Mouse (Mus musculus) liver, adult 2 months (tissue): ENCODE measurements at regions not wholly inside any gene's neighbourhood (a gene's known extent, or its start where the extent isn't known, plus 50 kb on each side); places are given as distances from the start of the nearest gene placed in this dataset.

Source experiments
- DNase-seq: peaks from one replicate; pipeline ENCODE4 v3.0.0-alpha.2; 2011; ENCODE audit warnings: low read depth, low spot score; ENCODE audit errors: extremely low read depth
- H3K27ac ChIP-seq: fragments of 200-500 bp; replicated peaks from 2 replicates; pipeline ENCODE4 v1.5.1; 2012; ENCODE audit warnings: low read depth, mild to moderate bottlenecking, control low read depth, inconsistent platforms, low read length; ENCODE audit not compliant: insufficient read depth
- H3K27me3 ChIP-seq: fragments of 200-500 bp; 2 replicates; pipeline ENCODE4 v1.6.1; 2012; ENCODE audit warnings: mild to moderate bottlenecking, moderate library complexity, low read length, inconsistent platforms; ENCODE audit not compliant: control insufficient read depth, insufficient read depth
- H3K36me3 ChIP-seq: fragments of 200-500 bp; 2 replicates; pipeline ENCODE4 v1.6.1; 2012; ENCODE audit warnings: low read length, inconsistent platforms; ENCODE audit not compliant: control insufficient read depth, insufficient read depth
- H3K4me1 ChIP-seq: fragments of 200-500 bp; 2 replicates; pipeline ENCODE4 v1.6.1; 2011; ENCODE audit warnings: low read length; ENCODE audit not compliant: control insufficient read depth, insufficient read depth
- H3K4me3 ChIP-seq: fragments of 200-500 bp; 2 replicates; pipeline ENCODE4 v1.5.1; 2011; ENCODE audit warnings: low read depth, mild to moderate bottlenecking, control low read depth, low read length, moderate library complexity; ENCODE audit not compliant: insufficient read depth
- H3K79me2 ChIP-seq: fragments of 200-500 bp; 2 replicates; pipeline ENCODE4 v1.6.1; 2012; ENCODE audit warnings: inconsistent platforms, mild to moderate bottlenecking, low read length, moderate library complexity; ENCODE audit not compliant: control insufficient read depth, insufficient read depth
- H3K9ac ChIP-seq: fragments of 200-500 bp; 2 replicates; pipeline ENCODE4 v1.6.1; 2012; ENCODE audit warnings: low read depth, mild to moderate bottlenecking, control low read depth, inconsistent platforms, low read length
- CTCF ChIP-seq: fragments of 200-500 bp; IDR thresholded peaks from 2 replicates; pipeline ENCODE4 v1.5.1; 2011; ENCODE audit warnings: low read depth, low read length, control low read depth
- POLR2A ChIP-seq: fragments of 200-500 bp; IDR thresholded peaks from 2 replicates; pipeline ENCODE4 v1.6.1; 2011; ENCODE audit warnings: low read length, control low read depth; ENCODE audit not compliant: insufficient read depth; ENCODE audit errors: extremely low read depth
- WGBS: fragments of 180-500 bp; shearing (Covaris S2); methylation state at CpG from one replicate; pipeline ENCODE4 v1.1.7; 2018; 5-methylcytosine and 5-hydroxymethylcytosine counted together

- no peaks in the 10 kb centered on the region for H3K27me3 ChIP-seq
- TF ChIP-seq CTCF (no peak), POLR2A (no peak)
- H3K36me3 ChIP-seq: no peaks in the 10 kb centered on the region
- H3K4me1 ChIP-seq: no peaks in the 10 kb centered on the region
- DNase-seq: no peak
- H3K9ac ChIP-seq: no peak overlapping the region
- H3K27ac ChIP-seq: no peak overlapping the region
- H3K79me2 ChIP-seq: no peaks in the 10 kb centered on the region
- no peak overlapping the region for H3K4me3 ChIP-seq
- 84% methylated on average over 1 of the region's 1 CpGs for WGBS
Observed at GRCm38 (mm10) chr13:16200046-16200445, 188.4 kb downstream of the Inhba start.

DNA sequence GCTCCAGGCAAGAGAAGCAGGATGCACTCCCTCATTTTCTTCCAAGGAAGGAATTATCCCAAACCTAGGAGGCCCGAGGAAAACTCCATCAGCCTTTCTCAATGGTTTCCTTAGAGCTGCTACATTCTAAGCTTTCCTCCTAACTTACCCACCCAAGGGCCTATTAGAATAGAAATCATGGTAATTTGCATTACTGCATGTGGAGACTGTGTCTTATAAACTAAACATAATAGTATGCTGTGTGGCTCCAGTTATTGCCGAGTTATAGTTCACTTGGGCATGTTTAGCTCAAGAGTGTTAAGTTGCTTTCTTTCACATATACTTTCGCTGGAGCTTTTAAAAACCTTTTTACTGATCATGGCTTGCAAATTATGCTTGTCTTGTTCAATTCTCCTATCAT is 191.5 kb downstream of the Inhba start:
- DNase-seq: no peak
- H3K9ac ChIP-seq: no peak overlapping the region
- H3K4me3 ChIP-seq: no peak overlapping the region
- H3K27ac ChIP-seq: no peak overlapping the region
- TF ChIP-seq CTCF: no peak
- no peak for TF ChIP-seq POLR2A
- no peaks in the 10 kb centered on the region for H3K36me3 ChIP-seq
- 89% methylated on average over 3 of the region's 3 CpGs for WGBS
- H3K79me2 ChIP-seq: no peaks in the 10 kb centered on the region
- H3K27me3 ChIP-seq: no peaks in the 10 kb centered on the region
- no peaks in the 10 kb centered on the region for H3K4me1 ChIP-seq

DNA sequence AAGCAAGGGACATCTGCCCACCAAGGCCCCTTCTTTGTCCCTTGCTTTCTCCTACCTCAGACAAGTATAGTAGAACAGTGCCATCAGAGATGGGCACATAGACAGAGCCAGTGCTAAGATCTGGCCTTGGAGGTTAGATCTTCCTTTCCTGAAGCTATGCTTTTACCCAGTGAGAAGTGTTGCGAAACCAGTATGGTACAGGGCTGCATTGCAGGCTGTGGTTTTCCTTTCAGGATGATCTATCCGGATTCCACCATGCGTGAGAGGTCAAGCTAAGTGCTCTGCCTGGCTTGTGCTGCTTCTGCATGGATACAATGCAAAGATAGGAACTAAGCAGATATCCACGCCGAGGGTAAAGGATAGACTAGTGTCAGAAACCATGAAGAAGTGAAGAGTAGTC is 192.4 kb downstream of the Inhba start:
- DNase-seq: no peak
- H3K27ac ChIP-seq: no peak overlapping the region
- no peaks in the 10 kb centered on the region for H3K79me2 ChIP-seq
- no peak overlapping the region for H3K9ac ChIP-seq
- H3K4me1 ChIP-seq: no peaks in the 10 kb centered on the region
- 80% methylated on average over 5 of the region's 5 CpGs for WGBS
- no peaks in the 10 kb centered on the region for H3K36me3 ChIP-seq
- H3K4me3 ChIP-seq: no peak overlapping the region
- H3K27me3 ChIP-seq: no peaks in the 10 kb centered on the region
- TF ChIP-seq CTCF (no peak), POLR2A (no peak)

GRCm38 (mm10) chr13:16211482-16211881 is 199.8 kb downstream of the Inhba start:
- Histone ChIP-seq H3K36me3 (no peaks in the 10 kb centered on the region), H3K79me2 (no peaks in the 10 kb centered on the region), H3K4me3 (no peak overlapping the region), H3K9ac (no peak overlapping the region), H3K4me1 (no peaks in the 10 kb centered on the region), H3K27me3 (no peaks in the 10 kb centered on the region), H3K27ac (no peak overlapping the region)
- no peak for DNase-seq
- no peak for TF ChIP-seq POLR2A
- TF ChIP-seq CTCF: no peak
- 73% methylated on average over 2 of the region's 2 CpGs for WGBS

DNA sequence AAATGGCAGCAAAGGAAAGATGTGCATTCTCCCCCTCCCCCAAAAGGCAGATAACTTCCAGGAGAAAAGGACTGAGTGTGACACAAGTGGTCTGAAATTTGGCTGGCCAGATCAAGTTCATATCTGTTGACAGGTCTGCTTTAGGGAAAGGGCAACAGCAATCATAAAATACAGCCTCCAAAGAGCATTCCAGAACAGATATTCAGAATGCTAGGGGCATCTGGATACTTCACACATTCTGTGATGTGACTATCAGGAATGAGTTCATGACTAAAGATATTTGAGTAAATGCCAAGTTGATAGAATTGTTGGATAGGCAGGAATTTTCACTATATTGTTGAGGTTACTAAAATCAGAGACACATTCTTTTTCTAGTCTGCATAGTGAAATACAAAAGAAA is 208.2 kb downstream of the Inhba start:
- Histone ChIP-seq H3K27ac (no peak overlapping the region), H3K4me1 (peaks cover 2% of the 10 kb centered on the region; the same call in 1 of the 2 replicates), H3K36me3 (no peaks in the 10 kb centered on the region), H3K4me3 (no peak overlapping the region), H3K9ac (no peak overlapping the region), H3K27me3 (no peaks in the 10 kb centered on the region), H3K79me2 (no peaks in the 10 kb centered on the region)
- DNase-seq: no peak
- TF ChIP-seq CTCF (no peak), POLR2A (no peak)

DNA sequence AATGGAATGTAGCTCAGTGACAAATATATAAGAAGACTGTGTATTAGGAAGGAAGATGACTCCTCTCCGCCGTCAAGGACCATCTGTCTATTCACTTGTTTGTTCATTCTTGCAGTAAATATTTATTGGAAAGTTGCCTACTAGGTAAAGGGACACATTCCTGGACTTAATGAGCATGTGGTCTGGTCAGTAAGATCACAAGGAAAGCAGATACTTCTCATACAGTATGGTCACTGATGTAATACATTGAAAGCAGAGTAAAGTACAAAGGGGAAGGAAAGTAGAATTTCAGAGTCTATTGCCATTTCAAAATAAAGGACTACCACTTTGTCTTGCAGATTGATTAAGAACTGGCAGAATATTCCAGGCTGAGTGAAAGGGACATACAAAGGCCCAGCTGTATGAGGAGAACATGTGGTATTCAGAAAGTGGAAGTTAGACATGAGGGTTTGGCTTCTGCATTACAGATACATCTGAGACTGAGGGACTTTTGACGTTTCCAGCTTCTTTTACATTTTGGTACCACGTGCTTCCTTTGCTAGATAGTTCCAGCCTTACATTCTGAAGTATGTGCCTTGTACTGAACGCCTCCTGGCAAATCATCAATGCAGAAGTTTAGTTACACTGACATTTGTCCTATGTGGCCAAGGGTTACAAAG is 211.4 kb downstream of the Inhba start:
- DNase-seq: peak; percentile 61
- WGBS: 46% methylated on average over 5 of the region's 5 CpGs
- peaks cover 2% of the 10 kb centered on the region; the same call in 1 of the 2 replicates for H3K4me1 ChIP-seq
- H3K27me3 ChIP-seq: no peaks in the 10 kb centered on the region
- TF ChIP-seq POLR2A (no peak), CTCF (no peak)
- H3K9ac ChIP-seq: no peak overlapping the region
- no peak overlapping the region for H3K4me3 ChIP-seq
- no peak overlapping the region for H3K27ac ChIP-seq
- H3K79me2 ChIP-seq: no peaks in the 10 kb centered on the region
- H3K36me3 ChIP-seq: no peaks in the 10 kb centered on the region
